Mouse (Mus musculus) ES-E14 (cell line): Measurements from ENCODE around the gene Prss45.

Source experiments
- MAFK ChIP-seq: IDR thresholded peaks from 2 replicates; pipeline ENCODE4 v1.6.1; 2014; ENCODE audit warnings: mild to moderate bottlenecking, low read depth, low read length, inconsistent platforms; ENCODE audit not compliant: insufficient read depth
- ZNF384 ChIP-seq: IDR thresholded peaks from 2 replicates; pipeline ENCODE4 v1.6.1; 2012; ENCODE audit warnings: low read depth, low read length, inconsistent platforms

DNA sequence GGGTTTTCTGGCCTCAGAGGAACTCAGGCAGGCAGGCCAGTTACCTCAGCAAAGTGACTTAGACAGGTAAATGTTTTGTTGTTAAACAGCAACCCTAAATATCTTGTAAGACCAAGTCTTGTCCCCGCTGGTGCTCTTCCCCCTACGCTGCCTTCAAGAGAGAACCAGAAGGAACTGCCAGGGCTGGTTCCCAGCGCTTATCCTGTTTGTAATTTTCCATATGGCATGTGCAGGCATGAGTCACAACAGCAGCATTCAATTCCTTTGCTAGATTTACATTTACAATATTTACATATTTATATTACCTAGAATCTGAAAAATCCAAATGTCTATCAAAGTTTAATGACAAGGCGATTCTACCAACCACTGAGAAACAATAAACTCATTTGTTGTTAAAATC is 24.3 kb upstream of the Prss45 start:
- TF ChIP-seq MAFK = no peak
- TF ChIP-seq ZNF384 = no peak
